Comparison of ENCODE assay signal across 8 mouse cellular contexts in the genomic region with DNA sequence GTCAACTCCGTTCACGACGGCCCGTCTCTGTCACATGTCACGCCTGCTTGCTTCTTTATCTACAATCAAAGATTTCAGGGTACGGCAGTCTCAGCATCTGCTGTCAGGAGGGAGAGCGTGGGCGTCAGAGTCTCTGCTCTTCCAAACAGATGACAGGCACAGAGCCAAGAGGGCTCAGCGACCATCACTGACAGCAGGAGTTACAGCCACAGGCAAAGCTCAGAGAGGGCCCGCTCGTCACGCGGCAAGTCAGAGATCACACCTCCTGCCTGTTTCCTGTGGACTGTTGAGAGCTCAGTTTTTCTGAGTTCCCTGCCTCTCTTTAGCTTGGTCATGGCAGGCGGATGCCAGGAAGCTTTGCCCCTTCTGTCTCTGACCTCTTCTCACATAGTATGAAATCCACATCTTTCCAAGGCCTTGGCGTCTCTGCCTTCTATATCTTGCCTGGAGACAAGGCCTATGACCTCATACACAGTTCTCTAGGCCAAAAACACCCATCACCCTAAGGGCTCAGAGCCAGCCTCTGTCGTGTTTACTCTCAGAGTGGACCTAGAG. TPM values are rescaled to one million over a fixed set of nuclear protein-coding genes. Genes with fewer than 3 reads are reported as not detected.
A peak's percentile ranks its signal among the peaks of the same experiment; 100 is the strongest.
DNase-seq lines count a peak whose midpoint lies in the region; ATAC-seq and TF ChIP-seq lines count a peak whose summit lies in the region.

No protein-coding gene starts in this region.

- TF ChIP-seq CTCF in left cerebral cortex, adult 2 months (IDR thresholded peaks at IDR 0.05), result no peak

- H3K27me3 ChIP-seq in forebrain, embryonic 15.5 days, result no peaks in the 10 kb centered on the region
- H3K27me3 ChIP-seq in megakaryocyte, embryonic 14.5 days (replicated peaks), result no peaks in the 10 kb centered on the region

- WGBS in forebrain, embryonic 15.5 days, result 40% methylated on average over 16 of the region's 16 CpGs

- ATAC-seq in forebrain, embryonic 15.5 days (replicated peaks), result peak; percentile 70
- ATAC-seq in inflammation-experienced regulatory T-cells, adult 6 months, result peak; percentile 80

- peak; percentile 49 for DNase-seq in ovary, postnatal 36 days (ENCODE audit: low spot score)
- no peak for DNase-seq in ovary, postnatal 14 days (ENCODE audit: low spot score)
- peak; percentile 52 to 64 for DNase-seq in left cerebral cortex, adult 2 months (ENCODE audit: extremely low spot score in 1 of 2, low spot score in 2 of 2)
- DNase-seq in testis, postnatal 14 days (ENCODE audit: low spot score), result peak; percentile 64
- DNase-seq in urinary bladder, postnatal 4 days (ENCODE audit: low spot score in 2 of 2), result no peak

- H3K9ac ChIP-seq in forebrain, embryonic 15.5 days (replicated peaks), result no peak overlapping the region

- H3K4me1 ChIP-seq in forebrain, embryonic 15.5 days, result peaks cover 26% of the 10 kb centered on the region
- peaks cover 97% of the 10 kb centered on the region for H3K4me1 ChIP-seq in megakaryocyte, embryonic 14.5 days

- H3K27ac ChIP-seq in forebrain, embryonic 15.5 days (replicated peaks), result peak overlapping the region; percentile 64
- H3K27ac ChIP-seq in left cerebral cortex, adult 2 months, result peak overlapping the region; percentile 59; the same call in 1 of the 2 replicates

- no peaks in the 10 kb centered on the region for H3K9me3 ChIP-seq in forebrain, embryonic 15.5 days
- H3K9me3 ChIP-seq in megakaryocyte, embryonic 14.5 days, result peaks cover 2% of the 10 kb centered on the region; the same call in 1 of the 2 replicates

- no peak overlapping the region; the same call in 1 of the 2 replicates for H3K4me2 ChIP-seq in forebrain, embryonic 15.5 days (replicated peaks)

- H3K4me3 ChIP-seq in forebrain, embryonic 15.5 days, result no peak overlapping the region
- no peak overlapping the region for H3K4me3 ChIP-seq in left cerebral cortex, adult 2 months
- H3K4me3 ChIP-seq in megakaryocyte, embryonic 14.5 days (replicated peaks), result peak overlapping the region; percentile 44

- no peaks in the 10 kb centered on the region for H3K36me3 ChIP-seq in forebrain, embryonic 15.5 days
- peaks cover 90% of the 10 kb centered on the region for H3K36me3 ChIP-seq in megakaryocyte, embryonic 14.5 days (replicated peaks; ENCODE audit: low read length)

- intact Hi-C loops in left cerebral cortex, adult 2 months (cut with DNase I), result loop anchor here (5.0 kb wide), 1 partner anchor 56 kb away; no protein-coding TSS in a partner anchor

RNA-seq across cellular contexts. Expression of a gene that starts 25.7 kb away (rescaled TPM):
- 1.3 and 1.7 TPM in 2 replicates for polyA plus RNA-seq in forebrain, embryonic 15.5 days (2015; fragmentation: Nextera tagmentation; extraction: Ambion mirVana)
- polyA plus RNA-seq in inflammation-experienced regulatory T-cells, adult 6 months (2017; shearing (Covaris generic)), result 10 to 100 TPM; 45.7 to 59.8 (median 53.3) TPM
- 1 to 10 TPM; 3.8 to 5.9 TPM for total RNA-seq in left cerebral cortex, adult 2 months (2021)
- 117 and 151 TPM in 2 replicates for polyA plus RNA-seq in megakaryocyte, embryonic 14.5 days (2012; ENCODE audit: insufficient read depth, low replicate concordance)

Comparison
In these comparisons a context has a peak if more than half of its experiments do, and no peak if none do; other contexts are left out.
1. DNase-seq: peak in ovary, postnatal 36 days (single experiment), left cerebral cortex, adult 2 months (2 of 2) and testis, postnatal 14 days (single experiment); none in ovary, postnatal 14 days (single experiment) and urinary bladder, postnatal 4 days (0 of 2).
2. RNA of a gene that starts 25.7 kb away (polyA plus RNA-seq): 117 to 151 TPM in megakaryocyte, embryonic 14.5 days and 45.7 to 59.8 TPM in inflammation-experienced regulatory T-cells, adult 6 months; 1.3 to 1.7 TPM in forebrain, embryonic 15.5 days; every median in the first group is over 10 times any median in the second.